Mouse (Mus musculus): Measurements from ENCODE around the gene Nrip2. TPM values are rescaled to one million over a fixed set of nuclear protein-coding genes. Genes with fewer than 3 reads are reported as not detected.

Nrip2 gene
- total and polyA plus RNA-seq, 3 experiments: 0.13 to 1.3 TPM; not detected in 1

GRCm38 (mm10) chr6:128404708-128405107 is 5.6 kb downstream of the Nrip2 start:
- DNase-seq (ENCODE audit: extremely low read depth): no peak
- dilution Hi-C loops (cut with MboI; ENCODE audit: extremely low pct_ligation_motif_present, extremely low pct_unique_long_range_greater_than_20kb, low sequenced_read_pairs): no loop called here
- Histone ChIP-seq H3K9ac (ENCODE audit: insufficient read depth, low read depth) (no peak overlapping the region), H3K36me3 (replicated peaks in 1 of 2; ENCODE audit: control insufficient read depth in 1 of 2, insufficient read depth in 1 of 2, low read length in 1 of 2) (peaks cover 19 to 48% of the 10 kb centered on the region in 2 experiments), H3K79me2 (replicated peaks; ENCODE audit: control insufficient read depth, extremely low read depth, insufficient read depth, poor library complexity, severe bottlenecking) (no peaks in the 10 kb centered on the region), H3K4me3 (replicated peaks in 1 of 3; ENCODE audit: low read depth in 2 of 3, low read length in 2 of 3, poor library complexity in 1 of 3) (no peak overlapping the region), H3K9me3 (replicated peaks; ENCODE audit: low read length) (no peaks in the 10 kb centered on the region), H3K27me3 (replicated peaks) (no peaks in the 10 kb centered on the region), H3K4me1 (ENCODE audit: control insufficient read depth in 1 of 2, insufficient read depth in 2 of 2) (no peaks in the 10 kb centered on the region), H3K27ac (ENCODE audit: insufficient read depth, low read depth) (no peak overlapping the region), H3K4me2 (ENCODE audit: insufficient read depth, low read depth, poor library complexity, severe bottlenecking) (no peak overlapping the region)
- in situ Hi-C loops (cut with MboI; ENCODE audit: low pct_ligation_motif_present, low pct_unique_long_range_greater_than_20kb, low sequenced_read_pairs): no loop called here
- TF ChIP-seq POLR2AphosphoS2 (IDR thresholded peaks at IDR 0.05; ENCODE audit: low read depth, low read length) (no peak), CHD2 (IDR thresholded peaks at IDR 0.05; ENCODE audit: low read length) (no peak), JUN (IDR thresholded peaks at IDR 0.05; ENCODE audit: insufficient read depth, low read depth, low read length) (no peak), SMC3 (IDR thresholded peaks at IDR 0.05; ENCODE audit: low read depth, low read length) (no peak), GABPA (IDR thresholded peaks at IDR 0.05; ENCODE audit: insufficient replicate concordance, low read depth, low read length) (no peak), USF2 (conservative IDR thresholded peaks at IDR 0.05; ENCODE audit: low read depth, low read length) (no peak)

- H3K36me3 ChIP-seq (replicated peaks in 1 of 2; ENCODE audit: control insufficient read depth in 1 of 2, insufficient read depth in 1 of 2, low read length in 1 of 2): peaks cover 49 to 86% of the 10 kb centered on the region in 2 experiments
- dilution Hi-C loops (cut with MboI; ENCODE audit: extremely low pct_ligation_motif_present, extremely low pct_unique_long_range_greater_than_20kb, low sequenced_read_pairs): no loop called here
- no peak overlapping the region for H3K9ac ChIP-seq (ENCODE audit: insufficient read depth, low read depth)
- H3K27me3 ChIP-seq (replicated peaks): no peaks in the 10 kb centered on the region
- DNase-seq (ENCODE audit: extremely low read depth): no peak
- no peak overlapping the region for H3K4me3 ChIP-seq (replicated peaks in 1 of 3; ENCODE audit: low read depth in 2 of 3, low read length in 2 of 3, poor library complexity in 1 of 3)
- no peaks in the 10 kb centered on the region for H3K9me3 ChIP-seq (replicated peaks; ENCODE audit: low read length)
- no peak for TF ChIP-seq ZKSCAN1 (IDR thresholded peaks at IDR 0.05; ENCODE audit: borderline replicate concordance, low read depth, low read length)
- no peak for TF ChIP-seq ZNF384 (IDR thresholded peaks at IDR 0.05; ENCODE audit: low read depth, low read length)
- TF ChIP-seq POLR2A (IDR thresholded peaks at IDR 0.05; ENCODE audit: low read depth, low read length): no peak
- TF ChIP-seq MAZ (IDR thresholded peaks at IDR 0.05; ENCODE audit: low read depth, low read length): no peak
- no peak for TF ChIP-seq EP300 (IDR thresholded peaks at IDR 0.05; ENCODE audit: low read length)
- no peak for TF ChIP-seq CHD1 (IDR thresholded peaks at IDR 0.05; ENCODE audit: low read depth, low read length)
- no peak for TF ChIP-seq GABPA (IDR thresholded peaks at IDR 0.05; ENCODE audit: insufficient replicate concordance, low read depth, low read length)
- TF ChIP-seq E2F4 (IDR thresholded peaks at IDR 0.05; ENCODE audit: insufficient replicate concordance, low read depth, low read length): no peak
- TF ChIP-seq KAT2A (IDR thresholded peaks at IDR 0.05; ENCODE audit: insufficient replicate concordance, low read length): no peak
- no peak for TF ChIP-seq TCF12 (IDR thresholded peaks at IDR 0.05; ENCODE audit: low read depth, low read length)
- no peak for TF ChIP-seq UBTF (IDR thresholded peaks at IDR 0.05; ENCODE audit: low read depth, low read length)
- no peak for TF ChIP-seq TBP (conservative IDR thresholded peaks at IDR 0.05; ENCODE audit: low read depth, low read length)
- TF ChIP-seq ZC3H11A (IDR thresholded peaks at IDR 0.05; ENCODE audit: low read depth, low read length): no peak
- H3K4me1 ChIP-seq (ENCODE audit: control insufficient read depth in 1 of 2, insufficient read depth in 2 of 2): no peaks in the 10 kb centered on the region
- in situ Hi-C loops (cut with MboI; ENCODE audit: low pct_ligation_motif_present, low pct_unique_long_range_greater_than_20kb, low sequenced_read_pairs): no loop called here
- H3K27ac ChIP-seq (ENCODE audit: insufficient read depth, low read depth): no peak overlapping the region
- H3K79me2 ChIP-seq (replicated peaks; ENCODE audit: control insufficient read depth, extremely low read depth, insufficient read depth, poor library complexity, severe bottlenecking): no peaks in the 10 kb centered on the region
- no peak overlapping the region for H3K4me2 ChIP-seq (ENCODE audit: insufficient read depth, low read depth, poor library complexity, severe bottlenecking)
Measured at GRCm38 (mm10) chr6:128408544-128409125, 9.5 kb downstream of the Nrip2 start.

All from CH12.LX (cell line).